Mouse (Mus musculus): ENCODE data around the gene Neurl2. TPM values are rescaled to one million over a fixed set of nuclear protein-coding genes. Genes with fewer than 3 reads are reported as not detected.

The Neurl2 gene
- polyA plus RNA-seq, 2 experiments: 0.70 to 1.0 TPM

- no peak; the same call in 1 of the 2 replicates for ATAC-seq (ENCODE audit: insufficient read depth)
- TF ChIP-seq EP300 (IDR thresholded peaks at IDR 0.05; ENCODE audit: low read depth): no peak
- no peak for TF ChIP-seq CTCF (IDR thresholded peaks at IDR 0.05; ENCODE audit: low read depth)
- 59% methylated on average over 16 of the region's 16 CpGs for WGBS (ENCODE audit: insufficient replicate concordance)
- no peaks in the 10 kb centered on the region for H3K27me3 ChIP-seq (ENCODE audit: control insufficient read depth, insufficient read depth, low read length)
- no peak overlapping the region; the same call in 1 of the 2 replicates for H3K9ac ChIP-seq (replicated peaks)
- H3K27ac ChIP-seq: no peak overlapping the region
- peaks cover 0 to 3% of the 10 kb centered on the region in 2 experiments; a peak in 1 of 4 replicates for H3K4me1 ChIP-seq (replicated peaks; ENCODE audit: control insufficient read depth in 2 of 2, insufficient read depth in 2 of 2, low read length in 1 of 2)
- H3K4me3 ChIP-seq (ENCODE audit: insufficient read depth in 1 of 2, low read depth in 2 of 2, low read length in 2 of 2): peak overlapping the region in 1 of 2 experiments; percentile 83; a peak in 2 of 4 replicates
- H3K36me3 ChIP-seq (replicated peaks; ENCODE audit: control insufficient read depth, insufficient read depth, low read depth): peaks cover 3% of the 10 kb centered on the region; the same call in 1 of the 2 replicates
- DNase-seq (ENCODE audit: low read depth in 3 of 3, low spot score in 3 of 3): no peak
- H3K9me3 ChIP-seq (ENCODE audit: control insufficient read depth, low read length): no peaks in the 10 kb centered on the region
- peak overlapping the region; percentile 100 for H3K4me2 ChIP-seq (ENCODE audit: low read depth)
These were observed 1.1 kb downstream of the Neurl2 start for GRCm38 (mm10) chr2:164832032-164832747.

- DNase-seq (ENCODE audit: low read depth in 3 of 3, low spot score in 3 of 3) (no peak), ATAC-seq (ENCODE audit: insufficient read depth) (no peak)
- H3K27me3 ChIP-seq (ENCODE audit: control insufficient read depth, insufficient read depth, low read length): no peaks in the 10 kb centered on the region
- 75% methylated on average over 10 of the region's 10 CpGs for WGBS (ENCODE audit: insufficient replicate concordance)
- no peak overlapping the region for H3K4me3 ChIP-seq (ENCODE audit: insufficient read depth in 1 of 2, low read depth in 2 of 2, low read length in 2 of 2)
- H3K27ac ChIP-seq: no peak overlapping the region
- no peaks in the 10 kb centered on the region for H3K9me3 ChIP-seq (ENCODE audit: control insufficient read depth, low read length)
- H3K4me2 ChIP-seq (ENCODE audit: low read depth): no peak overlapping the region
- no peak overlapping the region for H3K9ac ChIP-seq (replicated peaks)
- H3K4me1 ChIP-seq (replicated peaks; ENCODE audit: control insufficient read depth in 2 of 2, insufficient read depth in 2 of 2, low read length in 1 of 2): peaks cover 0 to 3% of the 10 kb centered on the region in 2 experiments; a peak in 2 of 4 replicates
- H3K36me3 ChIP-seq (replicated peaks; ENCODE audit: control insufficient read depth, insufficient read depth, low read depth): no peaks in the 10 kb centered on the region
- TF ChIP-seq CTCF (IDR thresholded peaks at IDR 0.05; ENCODE audit: low read depth) (no peak), EP300 (IDR thresholded peaks at IDR 0.05; ENCODE audit: low read depth) (no peak)
These were observed 2.2 kb downstream of the Neurl2 start for GRCm38 (mm10) chr2:164831029-164831428.

- no peak overlapping the region for H3K4me3 ChIP-seq (ENCODE audit: insufficient read depth in 1 of 2, low read depth in 2 of 2, low read length in 2 of 2)
- H3K36me3 ChIP-seq (replicated peaks; ENCODE audit: control insufficient read depth, insufficient read depth, low read depth): peaks cover 5% of the 10 kb centered on the region
- H3K4me1 ChIP-seq (replicated peaks; ENCODE audit: control insufficient read depth in 2 of 2, insufficient read depth in 2 of 2, low read length in 1 of 2): no peaks in the 10 kb centered on the region; a peak in 2 of 4 replicates
- H3K4me2 ChIP-seq (ENCODE audit: low read depth): no peak overlapping the region
- no peaks in the 10 kb centered on the region for H3K9me3 ChIP-seq (ENCODE audit: control insufficient read depth, low read length)
- H3K27me3 ChIP-seq (ENCODE audit: control insufficient read depth, insufficient read depth, low read length): no peaks in the 10 kb centered on the region
- no peak overlapping the region for H3K9ac ChIP-seq (replicated peaks)
- no peak for DNase-seq (ENCODE audit: low read depth in 3 of 3, low spot score in 3 of 3)
- 88% methylated on average over 1 of the region's 1 CpGs for WGBS (ENCODE audit: insufficient replicate concordance)
- ATAC-seq (ENCODE audit: insufficient read depth): no peak
- TF ChIP-seq CTCF (IDR thresholded peaks at IDR 0.05; ENCODE audit: low read depth) (no peak), EP300 (IDR thresholded peaks at IDR 0.05; ENCODE audit: low read depth) (no peak)
- no peak overlapping the region for H3K27ac ChIP-seq
These were observed 4.2 kb downstream of the Neurl2 start for GRCm38 (mm10) chr2:164829090-164829489.

GRCm38 (mm10) chr2:164828437-164828836 is 4.8 kb downstream of the Neurl2 start, which contains the start of gene Spata25:
TSS of gene Spata25 (minus strand) at chr2:164828537.
- Histone ChIP-seq H3K4me1 (replicated peaks; ENCODE audit: control insufficient read depth in 2 of 2, insufficient read depth in 2 of 2, low read length in 1 of 2) (peaks cover 0 to 3% of the 10 kb centered on the region in 2 experiments; a peak in 2 of 4 replicates), H3K27ac (no peak within 1 kb of the TSS), H3K27me3 (ENCODE audit: control insufficient read depth, insufficient read depth, low read length) (no peaks in the 10 kb centered on the region), H3K4me3 (ENCODE audit: insufficient read depth in 1 of 2, low read depth in 2 of 2, low read length in 2 of 2) (no peak within 1 kb of the TSS), H3K9ac (replicated peaks) (no peak within 1 kb of the TSS), H3K36me3 (replicated peaks; ENCODE audit: control insufficient read depth, insufficient read depth, low read depth) (peaks cover 5% of the 10 kb centered on the region), H3K4me2 (ENCODE audit: low read depth) (no peak within 1 kb of the TSS), H3K9me3 (ENCODE audit: control insufficient read depth, low read length) (no peaks in the 10 kb centered on the region)
- DNase-seq (ENCODE audit: low read depth in 3 of 3, low spot score in 3 of 3) (no peak), ATAC-seq (ENCODE audit: insufficient read depth) (no peak)
- no peak for TF ChIP-seq EP300 (IDR thresholded peaks at IDR 0.05; ENCODE audit: low read depth)
- no peak for TF ChIP-seq CTCF (IDR thresholded peaks at IDR 0.05; ENCODE audit: low read depth)
- WGBS (ENCODE audit: insufficient replicate concordance): 65% methylated on average over 6 of the region's 6 CpGs

GRCm38 (mm10) chr2:164827146-164827850 is 6.0 kb downstream of the Neurl2 start:
- Histone ChIP-seq H3K4me1 (replicated peaks; ENCODE audit: control insufficient read depth in 2 of 2, insufficient read depth in 2 of 2, low read length in 1 of 2) (peaks cover 2 to 5% of the 10 kb centered on the region in 2 experiments), H3K27ac (no peak overlapping the region), H3K9ac (replicated peaks) (no peak overlapping the region), H3K4me2 (ENCODE audit: low read depth) (no peak overlapping the region), H3K9me3 (ENCODE audit: control insufficient read depth, low read length) (no peaks in the 10 kb centered on the region), H3K36me3 (replicated peaks; ENCODE audit: control insufficient read depth, insufficient read depth, low read depth) (peaks cover 5% of the 10 kb centered on the region), H3K4me3 (ENCODE audit: insufficient read depth in 1 of 2, low read depth in 2 of 2, low read length in 2 of 2) (no peak overlapping the region), H3K27me3 (ENCODE audit: control insufficient read depth, insufficient read depth, low read length) (no peaks in the 10 kb centered on the region)
- TF ChIP-seq CTCF (IDR thresholded peaks at IDR 0.05; ENCODE audit: low read depth) (no peak), EP300 (IDR thresholded peaks at IDR 0.05; ENCODE audit: low read depth) (no peak)
- ATAC-seq (ENCODE audit: insufficient read depth) (no peak), DNase-seq (ENCODE audit: low read depth in 3 of 3, low spot score in 3 of 3) (no peak)
- 58% methylated on average over 16 of the region's 16 CpGs for WGBS (ENCODE audit: insufficient replicate concordance)

Measured in liver, embryonic 14.5 days (tissue).